Mouse (Mus musculus): ENCODE measurements around the gene Polr2b.

DNA sequence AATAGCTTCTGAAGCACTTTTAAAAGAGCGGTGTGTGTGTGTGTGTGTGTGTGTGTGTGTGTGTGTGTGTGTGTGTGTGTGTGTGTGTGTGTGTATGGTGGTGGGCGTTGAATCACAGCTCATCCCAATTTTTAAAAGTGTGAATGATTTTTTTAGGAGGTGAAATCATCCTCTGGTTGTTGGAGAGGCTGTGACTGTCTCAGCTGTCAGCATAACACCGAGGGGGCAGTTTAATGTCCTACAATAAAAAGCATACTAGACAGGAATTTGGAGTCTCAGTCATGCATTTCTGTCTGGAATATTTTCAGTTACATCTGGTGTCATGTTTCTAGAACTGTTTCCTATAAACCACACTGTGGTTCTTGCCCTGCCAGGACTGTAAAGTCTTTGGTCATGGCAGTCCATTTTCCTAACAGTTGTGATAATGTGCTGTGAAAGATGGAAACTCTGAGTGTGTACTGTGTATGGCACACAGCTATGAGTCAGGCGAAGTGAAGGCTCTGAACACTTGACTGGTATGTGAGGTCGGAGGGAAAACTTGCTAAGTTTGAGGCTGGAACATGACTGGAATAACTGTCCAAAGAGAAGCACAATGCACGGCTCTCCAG lies 8.5 kb upstream of the Polr2b start:
- no peak for TF ChIP-seq CTCF (IDR thresholded peaks at IDR 0.05; ENCODE audit: low read depth)
- TF ChIP-seq EP300 (IDR thresholded peaks at IDR 0.05; ENCODE audit: low read depth) = no peak
